Mouse (Mus musculus): ENCODE results near the gene Cryba4. TPM values are rescaled to one million over a fixed set of nuclear protein-coding genes. Genes with fewer than 3 reads are reported as not detected.

Cryba4 gene
- polyA plus RNA-seq (2014; fragmentation: Nextera tagmentation; extraction: Ambion mirVana), result 2.4 and 3.0 TPM in 2 replicates

GRCm38 (mm10) chr5:112252400-112252799 is at the start of gene Cryba4:
Cryba4 (minus strand) TSS chr5:112252518.
- Histone ChIP-seq H3K4me1 (replicated peaks; ENCODE audit: control insufficient read depth, insufficient read depth, low read length) (no peaks in the 10 kb centered on the region), H3K9ac (ENCODE audit: low read length) (no peak within 1 kb of the TSS), H3K36me3 (ENCODE audit: control insufficient read depth, insufficient read depth, low read length) (no peaks in the 10 kb centered on the region), H3K4me2 (ENCODE audit: low read length) (no peak within 1 kb of the TSS), H3K4me3 (ENCODE audit: low read depth, low read length) (no peak within 1 kb of the TSS), H3K27me3 (replicated peaks; ENCODE audit: control insufficient read depth, insufficient read depth, low read length) (no peaks in the 10 kb centered on the region), H3K9me3 (ENCODE audit: control insufficient read depth, low read length) (no peaks in the 10 kb centered on the region), H3K27ac (ENCODE audit: low read depth) (no peak within 1 kb of the TSS)
- DNase-seq (ENCODE audit: low spot score) (no peak), ATAC-seq (replicated peaks; ENCODE audit: low FRiP score, low TSS enrichment, low read depth) (no peak)
- WGBS, result 52% methylated on average over 2 of the region's 2 CpGs

DNA sequence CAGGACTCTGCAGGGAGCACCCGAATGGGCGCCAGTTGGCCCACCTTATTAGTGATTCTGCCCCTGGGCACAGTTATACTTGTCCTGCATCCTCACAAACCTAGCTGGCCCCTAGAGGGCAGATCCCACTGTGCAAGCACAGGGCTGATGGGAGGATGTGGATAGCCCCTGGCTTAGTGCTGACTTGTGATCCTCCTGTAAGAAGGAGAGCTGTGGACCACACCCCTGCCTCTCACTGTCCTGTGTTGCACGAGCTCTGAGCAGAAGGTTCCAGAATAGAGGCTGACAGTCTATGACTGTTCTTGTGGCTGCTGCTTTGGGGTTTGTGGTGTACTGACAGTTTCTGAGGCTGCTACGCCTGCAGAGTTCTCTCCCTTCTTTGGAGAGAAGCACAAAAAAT is 49.4 kb upstream of the Cryba4 start:
- Histone ChIP-seq H3K4me3 (ENCODE audit: low read depth, low read length) (no peak overlapping the region), H3K4me2 (ENCODE audit: low read length) (no peak overlapping the region), H3K36me3 (ENCODE audit: control insufficient read depth, insufficient read depth, low read length) (no peaks in the 10 kb centered on the region), H3K27me3 (replicated peaks; ENCODE audit: control insufficient read depth, insufficient read depth, low read length) (no peaks in the 10 kb centered on the region), H3K4me1 (replicated peaks; ENCODE audit: control insufficient read depth, insufficient read depth, low read length) (no peaks in the 10 kb centered on the region), H3K27ac (ENCODE audit: low read depth) (no peak overlapping the region), H3K9me3 (ENCODE audit: control insufficient read depth, low read length) (no peaks in the 10 kb centered on the region), H3K9ac (ENCODE audit: low read length) (no peak overlapping the region)
- ATAC-seq (replicated peaks; ENCODE audit: low FRiP score, low TSS enrichment, low read depth) (no peak), DNase-seq (ENCODE audit: low spot score) (no peak)
- WGBS, result 82% methylated on average over 4 of the region's 4 CpGs

- H3K9ac ChIP-seq (ENCODE audit: low read length), result no peak overlapping the region
- H3K36me3 ChIP-seq (ENCODE audit: control insufficient read depth, insufficient read depth, low read length), result no peaks in the 10 kb centered on the region
- H3K4me1 ChIP-seq (replicated peaks; ENCODE audit: control insufficient read depth, insufficient read depth, low read length), result no peaks in the 10 kb centered on the region
- H3K4me2 ChIP-seq (ENCODE audit: low read length), result no peak overlapping the region
- H3K4me3 ChIP-seq (ENCODE audit: low read depth, low read length), result no peak overlapping the region
- ATAC-seq (replicated peaks; ENCODE audit: low FRiP score, low TSS enrichment, low read depth) (no peak), DNase-seq (ENCODE audit: low spot score) (no peak)
- H3K27ac ChIP-seq (ENCODE audit: low read depth), result no peak overlapping the region
- no peaks in the 10 kb centered on the region for H3K9me3 ChIP-seq (ENCODE audit: control insufficient read depth, low read length)
- 81% methylated on average over 6 of the region's 6 CpGs for WGBS
- H3K27me3 ChIP-seq (replicated peaks; ENCODE audit: control insufficient read depth, insufficient read depth, low read length), result no peaks in the 10 kb centered on the region
Measured at GRCm38 (mm10) chr5:112300721-112301308, 48.5 kb upstream of the Cryba4 start.

DNA sequence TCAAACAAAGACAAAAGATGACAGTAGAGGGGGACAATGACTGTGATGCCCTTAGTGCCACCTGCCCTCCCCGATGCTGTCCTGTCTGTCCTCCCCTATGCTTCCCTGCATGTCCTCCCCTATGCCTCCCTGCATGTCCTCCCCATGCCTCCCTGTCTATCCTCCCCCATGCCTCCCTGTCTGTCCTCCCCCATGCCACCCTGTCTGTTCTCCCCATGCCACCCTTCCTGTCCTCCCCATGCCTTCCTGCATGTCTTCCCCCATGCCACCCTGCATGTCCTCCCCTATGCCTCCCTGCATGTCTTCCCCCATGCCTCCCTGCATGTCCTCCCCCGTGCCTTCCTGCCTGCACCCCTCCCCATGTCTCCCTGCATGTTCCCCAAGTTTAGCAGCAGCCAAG is 47.8 kb upstream of the Cryba4 start:
- Histone ChIP-seq H3K4me1 (replicated peaks; ENCODE audit: control insufficient read depth, insufficient read depth, low read length) (peaks cover under 1% of the 10 kb centered on the region; the same call in 1 of the 2 replicates), H3K9me3 (ENCODE audit: control insufficient read depth, low read length) (no peaks in the 10 kb centered on the region), H3K27ac (ENCODE audit: low read depth) (no peak overlapping the region), H3K27me3 (replicated peaks; ENCODE audit: control insufficient read depth, insufficient read depth, low read length) (no peaks in the 10 kb centered on the region), H3K4me2 (ENCODE audit: low read length) (no peak overlapping the region), H3K36me3 (ENCODE audit: control insufficient read depth, insufficient read depth, low read length) (no peaks in the 10 kb centered on the region), H3K9ac (ENCODE audit: low read length) (no peak overlapping the region), H3K4me3 (ENCODE audit: low read depth, low read length) (no peak overlapping the region)
- ATAC-seq (replicated peaks; ENCODE audit: low FRiP score, low TSS enrichment, low read depth) (no peak), DNase-seq (ENCODE audit: low spot score) (no peak)
- 85% methylated on average over 2 of the region's 2 CpGs for WGBS

DNA sequence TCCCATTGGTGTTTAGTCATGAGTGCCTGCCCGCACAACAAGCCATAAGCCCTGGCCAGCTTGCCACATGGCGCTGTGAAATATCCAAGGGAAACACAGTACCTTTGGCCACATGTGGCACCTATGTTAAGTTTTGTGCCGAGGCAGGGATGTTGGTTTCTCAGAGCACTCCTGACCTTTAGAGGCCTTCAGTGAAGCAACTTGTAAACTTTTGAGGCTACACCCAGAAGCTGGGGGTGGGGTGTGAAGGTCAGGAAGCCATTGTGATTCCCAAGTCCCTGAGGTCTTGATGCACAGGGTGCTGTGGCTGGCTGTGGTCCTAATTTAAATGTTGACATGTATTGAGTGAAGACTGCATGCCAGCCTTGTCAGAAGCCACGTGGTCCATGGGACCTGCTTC is 47.1 kb upstream of the Cryba4 start:
- peaks cover 8% of the 10 kb centered on the region for H3K4me1 ChIP-seq (replicated peaks; ENCODE audit: control insufficient read depth, insufficient read depth, low read length)
- no peaks in the 10 kb centered on the region for H3K9me3 ChIP-seq (ENCODE audit: control insufficient read depth, low read length)
- H3K27ac ChIP-seq (ENCODE audit: low read depth), result no peak overlapping the region
- WGBS, result 82% methylated on average over 4 of the region's 4 CpGs
- H3K36me3 ChIP-seq (ENCODE audit: control insufficient read depth, insufficient read depth, low read length), result no peaks in the 10 kb centered on the region
- H3K4me2 ChIP-seq (ENCODE audit: low read length), result no peak overlapping the region
- no peaks in the 10 kb centered on the region for H3K27me3 ChIP-seq (replicated peaks; ENCODE audit: control insufficient read depth, insufficient read depth, low read length)
- no peak overlapping the region for H3K4me3 ChIP-seq (ENCODE audit: low read depth, low read length)
- no peak overlapping the region for H3K9ac ChIP-seq (ENCODE audit: low read length)
- ATAC-seq (replicated peaks; ENCODE audit: low FRiP score, low TSS enrichment, low read depth) (no peak), DNase-seq (ENCODE audit: low spot score) (no peak)

DNA sequence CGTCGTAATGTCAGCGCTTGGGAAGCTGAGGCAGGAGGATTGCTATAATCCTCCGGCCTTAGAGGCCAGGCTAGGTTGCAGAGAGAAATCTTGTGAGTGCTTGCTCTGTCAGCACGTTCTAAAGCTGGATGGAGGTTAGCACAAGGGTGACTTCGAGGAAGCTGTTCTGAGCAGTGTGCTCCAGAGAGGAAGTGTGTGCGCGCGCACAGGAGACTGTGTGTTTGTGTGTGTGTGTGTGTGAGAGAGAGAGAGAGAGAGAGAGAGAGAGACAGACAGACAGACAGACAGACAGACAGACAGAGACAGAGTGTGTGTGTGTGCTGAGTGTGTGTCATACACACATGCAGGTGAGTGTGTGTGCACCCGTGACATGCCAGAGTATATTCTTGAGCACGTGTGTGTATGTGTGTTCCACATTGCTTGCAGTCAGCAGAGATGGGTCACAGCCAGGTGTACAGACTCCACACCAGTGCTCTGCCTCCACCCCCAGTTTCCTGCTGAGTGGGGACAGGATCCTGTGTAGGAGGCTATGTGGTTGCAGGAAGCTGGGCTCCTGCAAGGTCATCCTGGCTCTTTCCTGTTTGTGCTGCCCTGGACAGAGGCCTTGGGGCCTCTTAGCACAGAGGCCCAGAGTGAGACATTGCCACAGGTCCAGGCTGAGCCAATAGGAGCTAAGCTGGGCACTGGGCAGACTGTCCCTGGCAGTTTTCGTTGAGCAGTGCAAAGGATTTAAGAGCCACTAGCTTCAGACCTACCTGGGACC is 46.1 kb upstream of the Cryba4 start:
- Histone ChIP-seq H3K4me1 (replicated peaks; ENCODE audit: control insufficient read depth, insufficient read depth, low read length) (peaks cover 10% of the 10 kb centered on the region), H3K27ac (ENCODE audit: low read depth) (no peak overlapping the region), H3K9ac (ENCODE audit: low read length) (no peak overlapping the region), H3K4me2 (ENCODE audit: low read length) (no peak overlapping the region), H3K9me3 (ENCODE audit: control insufficient read depth, low read length) (no peaks in the 10 kb centered on the region), H3K4me3 (ENCODE audit: low read depth, low read length) (no peak overlapping the region), H3K36me3 (ENCODE audit: control insufficient read depth, insufficient read depth, low read length) (no peaks in the 10 kb centered on the region), H3K27me3 (replicated peaks; ENCODE audit: control insufficient read depth, insufficient read depth, low read length) (no peaks in the 10 kb centered on the region)
- DNase-seq (ENCODE audit: low spot score) (no peak), ATAC-seq (replicated peaks; ENCODE audit: low FRiP score, low TSS enrichment, low read depth) (no peak; the same call in 1 of the 2 replicates)
- WGBS, result 85% methylated on average over 12 of the region's 12 CpGs

- ATAC-seq (replicated peaks; ENCODE audit: low FRiP score, low TSS enrichment, low read depth) (no peak), DNase-seq (ENCODE audit: low spot score) (no peak)
- Histone ChIP-seq H3K27me3 (replicated peaks; ENCODE audit: control insufficient read depth, insufficient read depth, low read length) (no peaks in the 10 kb centered on the region), H3K9me3 (ENCODE audit: control insufficient read depth, low read length) (no peaks in the 10 kb centered on the region), H3K4me3 (ENCODE audit: low read depth, low read length) (no peak overlapping the region), H3K27ac (ENCODE audit: low read depth) (no peak overlapping the region; the same call in 1 of the 2 replicates), H3K36me3 (ENCODE audit: control insufficient read depth, insufficient read depth, low read length) (no peaks in the 10 kb centered on the region; the same call in 1 of the 2 replicates), H3K9ac (ENCODE audit: low read length) (no peak overlapping the region), H3K4me1 (replicated peaks; ENCODE audit: control insufficient read depth, insufficient read depth, low read length) (peaks cover 10% of the 10 kb centered on the region), H3K4me2 (ENCODE audit: low read length) (no peak overlapping the region)
- 72% methylated on average over 2 of the region's 2 CpGs for whole genome bisulfite sequencing
Measured at GRCm38 (mm10) chr5:112297257-112297656, 44.9 kb upstream of the Cryba4 start.

DNA sequence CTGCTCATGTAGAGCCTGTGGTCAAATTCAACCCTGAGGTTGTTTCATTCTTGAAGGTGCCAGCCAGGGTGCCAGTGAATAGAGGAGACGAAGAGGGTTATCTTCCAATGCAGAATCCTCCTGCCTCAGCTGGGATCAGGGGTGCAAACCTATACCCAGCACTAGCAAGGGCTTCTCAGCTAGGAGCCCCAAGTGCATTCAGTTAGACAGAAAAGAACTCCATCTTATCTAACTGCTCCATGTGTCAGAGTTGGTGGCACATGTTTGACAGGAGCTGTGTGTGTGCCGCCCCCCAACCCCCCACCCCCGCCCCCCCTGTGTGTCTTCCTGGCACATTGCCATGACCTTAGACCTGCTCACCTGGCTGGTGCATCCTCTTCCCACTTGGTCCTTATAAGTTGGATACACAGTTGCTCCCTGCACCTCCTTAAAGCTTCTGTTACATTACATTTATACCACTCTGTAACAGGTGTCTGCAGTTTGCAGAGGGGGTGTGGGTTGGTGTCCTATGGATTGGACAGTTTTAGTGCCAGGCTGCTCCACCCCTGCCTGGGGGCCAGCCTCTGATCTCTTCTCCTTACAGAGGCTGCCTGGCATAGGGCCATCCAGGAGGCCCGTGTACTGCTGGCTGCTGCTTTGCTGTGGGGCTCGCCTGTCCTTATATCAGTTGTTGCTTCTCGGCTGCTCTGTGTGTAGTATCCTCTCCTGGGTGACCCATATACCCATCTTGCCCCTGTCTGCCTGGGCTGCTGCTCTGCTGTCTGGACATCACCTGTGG is 44.3 kb upstream of the Cryba4 start:
- ATAC-seq (replicated peaks; ENCODE audit: low FRiP score, low TSS enrichment, low read depth), result no peak
- no peak overlapping the region; the same call in 1 of the 2 replicates for H3K27ac ChIP-seq (ENCODE audit: low read depth)
- peaks cover 10% of the 10 kb centered on the region for H3K4me1 ChIP-seq (replicated peaks; ENCODE audit: control insufficient read depth, insufficient read depth, low read length)
- no peak overlapping the region for H3K9ac ChIP-seq (ENCODE audit: low read length)
- H3K9me3 ChIP-seq (ENCODE audit: control insufficient read depth, low read length), result no peaks in the 10 kb centered on the region
- WGBS, result 76% methylated on average over 6 of the region's 6 CpGs
- no peak overlapping the region for H3K4me3 ChIP-seq (ENCODE audit: low read depth, low read length)
- no peaks in the 10 kb centered on the region for H3K27me3 ChIP-seq (replicated peaks; ENCODE audit: control insufficient read depth, insufficient read depth, low read length)
- H3K36me3 ChIP-seq (ENCODE audit: control insufficient read depth, insufficient read depth, low read length), result no peaks in the 10 kb centered on the region; the same call in 1 of the 2 replicates
- H3K4me2 ChIP-seq (ENCODE audit: low read length), result no peak overlapping the region
- no peak for DNase-seq (ENCODE audit: low spot score)
